Mouse (Mus musculus): ENCODE results near the gene Mapk8ip3. TPM values are rescaled to one million over a fixed set of nuclear protein-coding genes. Genes with fewer than 3 reads are reported as not detected.

The Mapk8ip3 gene
- total RNA-seq, 2 experiments from 2014 or later, result 409 to 411 TPM

GRCm38 (mm10) chr17:24849733-24850064, 87.1 kb downstream of the Mapk8ip3 start:
- peak overlapping the region; percentile 99 for H3K27ac ChIP-seq
- H3K4me3 ChIP-seq, result peak overlapping the region; percentile 71
- DNase-seq (ENCODE audit: low spot score in 2 of 2), result no peak
- peak; percentile 62 for TF ChIP-seq CTCF (conservative IDR thresholded peaks at IDR 0.05)

GRCm38 (mm10) chr17:24848600-24849031, 88.2 kb downstream of the Mapk8ip3 start:
- DNase-seq (ENCODE audit: low spot score in 2 of 2), result no peak
- Histone ChIP-seq H3K27ac (peak overlapping the region; percentile 99; the same call in 1 of the 2 replicates), H3K4me3 (peak overlapping the region; percentile 71)
- TF ChIP-seq CTCF (conservative IDR thresholded peaks at IDR 0.05), result no peak

- no peak for DNase-seq (ENCODE audit: low spot score in 2 of 2)
- no peak for TF ChIP-seq CTCF (conservative IDR thresholded peaks at IDR 0.05)
- Histone ChIP-seq H3K4me3 (no peak overlapping the region), H3K27ac (no peak overlapping the region)
Measured at GRCm38 (mm10) chr17:24847386-24847785, 89.4 kb downstream of the Mapk8ip3 start.

- Histone ChIP-seq H3K27ac (no peak overlapping the region), H3K4me3 (no peak overlapping the region)
- no peak for TF ChIP-seq CTCF (conservative IDR thresholded peaks at IDR 0.05)
- no peak for DNase-seq (ENCODE audit: low spot score in 2 of 2)
Measured at GRCm38 (mm10) chr17:24844525-24844924, 92.3 kb downstream of the Mapk8ip3 start.

GRCm38 (mm10) chr17:24842631-24843030, 94.1 kb downstream of the Mapk8ip3 start:
- Histone ChIP-seq H3K27ac (no peak overlapping the region), H3K4me3 (no peak overlapping the region)
- peak; percentile 63 for TF ChIP-seq CTCF (conservative IDR thresholded peaks at IDR 0.05)
- DNase-seq (ENCODE audit: low spot score in 2 of 2), result no peak

Other genes with a start within 250 kb of the Mapk8ip3 start
- gene Syngr3, start 247.0 kb downstream of the Mapk8ip3 start, total RNA-seq (2021), result 100 to 1,000 TPM; 146 to 155 TPM
- 10 to 100 TPM; 22.3 to 22.4 TPM for gene Gfer, start 240.8 kb downstream of the Mapk8ip3 start, total RNA-seq (2021)
- gene Noxo1, start 240.7 kb downstream of the Mapk8ip3 start, total RNA-seq (2021), result 1 to 10 TPM; 3.3 to 3.4 TPM
- 10 to 100 TPM; 30.9 to 32.8 TPM for gene Tbl3, start 229.3 kb downstream of the Mapk8ip3 start, total RNA-seq (2021)
- gene Rnf151, start 218.9 kb downstream of the Mapk8ip3 start, total RNA-seq (2021), result under 1 TPM in 1 of 2 experiments, not detected in 1; 0.56 TPM
- 100 to 1,000 TPM; 302 to 315 TPM for gene Rps2, start 218.9 kb downstream of the Mapk8ip3 start, total RNA-seq (2021)
- gene Ndufb10, start 212.5 kb downstream of the Mapk8ip3 start, total RNA-seq (2021), result 100 to 1,000 TPM; 210 to 227 TPM
- gene Rpl3l, start 209.2 kb downstream of the Mapk8ip3 start, total RNA-seq (2021), result under 1 TPM; 0.38 to 0.61 TPM
- 10 to 100 TPM; 32.0 to 40.8 TPM for gene Msrb1, start 200.3 kb downstream of the Mapk8ip3 start, total RNA-seq (2021)
- gene Hs3st6, start 184.0 kb downstream of the Mapk8ip3 start, total RNA-seq (2021), result not detected
- not detected for gene Meiob, start 132.7 kb downstream of the Mapk8ip3 start, total RNA-seq (2021)
- gene Hagh, start 96.8 kb downstream of the Mapk8ip3 start, total RNA-seq (2021), result 100 to 1,000 TPM; 135 to 137 TPM
- 10 to 100 TPM; 21.1 to 22.4 TPM for gene Fahd1, start 86.6 kb downstream of the Mapk8ip3 start, total RNA-seq (2021)
- under 1 TPM in 1 of 2 experiments, not detected in 1; 0.34 TPM for gene Igfals, start 71.0 kb downstream of the Mapk8ip3 start, total RNA-seq (2021)
- 10 to 100 TPM; 34.3 to 35.8 TPM for gene Nubp2, start 50.6 kb downstream of the Mapk8ip3 start, total RNA-seq (2021)
- gene Spsb3, start 50.3 kb downstream of the Mapk8ip3 start, total RNA-seq (2021), result 10 to 100 TPM; 43.6 to 45.0 TPM
- 10 to 100 TPM; 66.9 to 72.7 TPM for gene Eme2, start 41.9 kb downstream of the Mapk8ip3 start, total RNA-seq (2021)
- gene Mrps34, start 41.9 kb downstream of the Mapk8ip3 start, total RNA-seq (2021), result 10 to 100 TPM; 80.4 to 85.1 TPM
- gene Nme3, start 40.5 kb downstream of the Mapk8ip3 start, total RNA-seq (2021), result 10 to 100 TPM; 60.1 to 63.7 TPM
- 1 to 10 TPM; 4.4 to 6.1 TPM for gene Jpt2, start 23.7 kb upstream of the Mapk8ip3 start, total RNA-seq (2021)
- 10 to 100 TPM; 25.2 to 30.7 TPM for gene Cramp1l, start 78.8 kb upstream of the Mapk8ip3 start, total RNA-seq (2021)
- gene Ift140, start 79.1 kb upstream of the Mapk8ip3 start, total RNA-seq (2021), result 10 to 100 TPM; 23.5 to 25.0 TPM
- 1 to 10 TPM; 8.2 to 8.8 TPM for gene Tmem204, start 146.6 kb upstream of the Mapk8ip3 start, total RNA-seq (2021)
- 10 to 100 TPM; 36.9 to 42.8 TPM for gene Telo2, start 179.0 kb upstream of the Mapk8ip3 start, total RNA-seq (2021)
- gene Ptx4, start 183.8 kb upstream of the Mapk8ip3 start, total RNA-seq (2021), result 1 to 10 TPM; 2.6 to 2.8 TPM
- gene Clcn7, start 196.4 kb upstream of the Mapk8ip3 start, total RNA-seq (2021), result 10 to 100 TPM; 53.5 to 55.7 TPM
- under 1 TPM in 1 of 2 experiments, not detected in 1; 0.28 TPM for gene Ccdc154, start 225.5 kb upstream of the Mapk8ip3 start, total RNA-seq (2021)
- not detected for gene Gm38655, start 238.5 kb upstream of the Mapk8ip3 start, total RNA-seq (2021)
- gene BC003965, start 247.6 kb upstream of the Mapk8ip3 start, total RNA-seq (2021), result 10 to 100 TPM; 20.4 to 22.0 TPM